Mouse (Mus musculus) forebrain, postnatal 0 days (tissue): ENCODE measurements at regions not wholly inside any gene's neighbourhood (a gene's known extent, or its start where the extent isn't known, plus 50 kb on each side); places are given as distances from the start of the nearest gene placed in this dataset.

Experiments used
- ATAC-seq: fragments of 200-750 bp; cut with Nextera tagmentation; 2 replicates; pipeline ENCODE4 v1.8.0; 2017; ENCODE audit warnings: mild to moderate bottlenecking, moderate library complexity
- DNase-seq: peaks from one replicate; pipeline ENCODE4 v3.0.0-alpha.2; 2015
- H3K27ac ChIP-seq: fragments of 300-500 bp; sonication (generic); 2 replicates; pipeline ENCODE4 v1.5.1; 2014; ENCODE audit warnings: low read depth, mild to moderate bottlenecking, antibody characterized with exemption, low read length, moderate library complexity, mixed read lengths
- H3K27me3 ChIP-seq: fragments of 300-500 bp; sonication (generic); 2 replicates; pipeline ENCODE4 v1.6.1; 2014; ENCODE audit warnings: mild to moderate bottlenecking, low read length, mixed read lengths; ENCODE audit not compliant: insufficient read depth
- H3K36me3 ChIP-seq: fragments of 300-500 bp; sonication (generic); 2 replicates; pipeline ENCODE4 v1.6.1; 2014; ENCODE audit warnings: mild to moderate bottlenecking, moderate library complexity; ENCODE audit not compliant: insufficient read depth
- H3K4me1 ChIP-seq: fragments of 300-500 bp; sonication (generic); 2 replicates; pipeline ENCODE4 v1.6.1; 2014; ENCODE audit warnings: antibody characterized with exemption; ENCODE audit not compliant: insufficient read depth
- H3K4me2 ChIP-seq: fragments of 300-500 bp; sonication (generic); 2 replicates; pipeline ENCODE4 v1.6.1; 2014; ENCODE audit warnings: low read depth, mild to moderate bottlenecking, moderate library complexity
- H3K4me3 ChIP-seq: fragments of 300-500 bp; sonication (generic); 2 replicates; pipeline ENCODE4 v1.5.1; 2014; ENCODE audit warnings: low read depth, low read length, mixed read lengths
- H3K9ac ChIP-seq: fragments of 300-500 bp; sonication (generic); 2 replicates; pipeline ENCODE4 v1.6.1; 2014; ENCODE audit warnings: mild to moderate bottlenecking
- H3K9me3 ChIP-seq: fragments of 300-500 bp; sonication (generic); 2 replicates; pipeline ENCODE4 v1.6.1; 2016; ENCODE audit warnings: low read length
- CTCF ChIP-seq: sonication (generic); IDR thresholded peaks from 2 replicates; pipeline ENCODE4 v1.5.1; 2016; ENCODE audit warnings: antibody characterized with exemption, control low read depth, low read depth
- WGBS: fragments of 180-500 bp; shearing (Covaris S2); extraction: QIAGEN DNeasy Blood & Tissue Kit; methylation state at CpG from one replicate; pipeline ENCODE4 v1.1.7; 2014; 5-methylcytosine and 5-hydroxymethylcytosine counted together

DNA sequence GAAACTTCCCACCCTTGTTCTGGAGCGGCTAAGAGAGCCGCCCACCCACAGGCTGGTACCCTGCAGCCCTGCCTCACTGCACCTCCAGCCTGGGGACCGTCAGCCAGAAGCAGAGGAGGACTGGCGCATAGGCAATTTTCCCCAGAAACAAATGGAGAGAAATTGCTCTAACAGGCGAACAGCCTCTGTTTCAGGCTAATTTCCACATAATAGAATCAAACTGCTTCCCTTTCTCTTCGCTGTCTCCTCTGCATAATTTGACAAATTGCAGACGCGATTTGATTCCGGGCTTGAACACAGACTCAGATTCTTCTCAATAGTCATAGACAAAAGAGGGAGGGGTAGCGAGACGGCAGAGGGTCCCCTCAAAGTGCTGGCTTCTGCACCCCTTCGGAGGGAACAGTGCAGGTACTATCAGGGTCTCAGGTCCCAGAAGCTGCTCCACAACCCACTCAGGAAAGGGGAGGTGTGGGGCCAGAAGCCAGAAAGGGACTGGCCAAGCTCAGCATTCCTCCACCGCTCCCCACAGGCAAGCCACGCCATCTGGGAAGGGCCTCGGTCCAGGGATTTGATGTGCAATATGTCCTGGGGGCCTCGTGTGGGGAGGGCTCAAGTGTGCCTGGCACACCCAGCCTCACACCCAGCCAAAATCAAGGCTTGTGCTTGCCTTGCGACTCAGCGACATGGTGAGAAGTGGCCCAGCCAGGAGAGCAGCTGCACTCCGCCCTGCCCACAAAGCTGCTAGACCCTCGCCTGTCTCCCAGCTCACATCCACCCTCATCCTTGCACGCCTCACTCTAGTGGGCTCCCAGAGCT, 53.7 kb upstream of the A530016L24Rik start:
- Histone ChIP-seq H3K36me3 (no peaks in the 10 kb centered on the region), H3K4me3 (no peak overlapping the region), H3K9me3 (no peaks in the 10 kb centered on the region), H3K4me2 (peak overlapping the region; percentile 16), H3K27ac (peak overlapping the region; percentile 93), H3K27me3 (no peaks in the 10 kb centered on the region), H3K9ac (peak overlapping the region; percentile 0; the same call in 1 of the 2 replicates), H3K4me1 (peaks cover 10% of the 10 kb centered on the region)
- DNase-seq (peak; percentile 86), ATAC-seq (peak; percentile 83)
- 24% methylated on average over 21 of the region's 21 CpGs for WGBS
- no peak for TF ChIP-seq CTCF

DNA sequence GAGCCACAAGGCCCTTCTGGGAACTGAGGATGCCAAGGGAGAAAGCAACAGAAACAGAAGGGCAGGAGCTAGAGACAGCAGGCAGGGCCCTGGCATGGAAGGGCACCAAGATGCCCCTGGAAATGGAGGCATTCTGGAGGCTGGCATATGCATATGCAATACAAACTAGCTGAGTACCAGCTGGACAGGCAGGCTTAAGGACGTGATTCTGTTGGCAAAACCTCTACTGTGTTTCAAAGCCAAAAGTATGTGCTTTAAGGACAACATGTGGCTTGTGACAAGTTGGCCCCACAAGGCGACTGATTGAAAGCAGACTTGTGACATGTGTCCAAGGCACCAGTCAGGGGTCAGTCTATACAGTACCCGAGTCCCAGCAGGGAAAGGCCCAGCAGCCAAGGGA, 52.2 kb upstream of the A530016L24Rik start:
- H3K4me1 ChIP-seq, result peaks cover 10% of the 10 kb centered on the region
- no peak overlapping the region for H3K27ac ChIP-seq
- no peaks in the 10 kb centered on the region for H3K27me3 ChIP-seq
- DNase-seq (peak; percentile 78), ATAC-seq (peak; percentile 24; the same call in 1 of the 2 replicates)
- no peak overlapping the region for H3K4me2 ChIP-seq
- H3K9ac ChIP-seq, result no peak overlapping the region
- WGBS, result 32% methylated on average over 3 of the region's 3 CpGs
- H3K9me3 ChIP-seq, result no peaks in the 10 kb centered on the region
- no peak for TF ChIP-seq CTCF
- no peaks in the 10 kb centered on the region for H3K36me3 ChIP-seq
- H3K4me3 ChIP-seq, result no peak overlapping the region

DNA sequence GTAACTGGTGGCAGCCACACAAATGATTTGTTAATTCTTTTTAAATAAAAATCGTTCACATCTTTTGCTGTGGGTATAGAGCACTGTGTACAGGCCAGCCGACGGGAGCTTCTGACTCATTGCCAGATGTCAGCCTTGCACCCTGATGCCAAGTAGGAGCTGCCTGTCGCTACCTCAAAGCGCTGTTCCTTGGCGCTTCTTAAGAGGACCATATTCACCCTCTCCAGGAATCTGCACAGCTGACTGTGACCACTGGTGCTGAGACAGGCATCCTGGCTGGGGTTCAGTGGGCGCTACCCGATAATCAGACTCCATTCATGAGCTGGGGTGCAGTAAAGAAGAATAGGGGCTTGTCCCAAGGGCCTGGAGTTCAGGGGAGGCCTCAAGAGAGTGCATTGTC, 51.0 kb upstream of the A530016L24Rik start:
- Histone ChIP-seq H3K9me3 (no peaks in the 10 kb centered on the region), H3K27ac (no peak overlapping the region), H3K27me3 (no peaks in the 10 kb centered on the region), H3K9ac (no peak overlapping the region), H3K4me3 (no peak overlapping the region), H3K36me3 (no peaks in the 10 kb centered on the region), H3K4me1 (peaks cover 10% of the 10 kb centered on the region), H3K4me2 (no peak overlapping the region)
- ATAC-seq (no peak), DNase-seq (no peak)
- 42% methylated on average over 8 of the region's 8 CpGs for WGBS
- TF ChIP-seq CTCF, result no peak
